Mouse (Mus musculus) cerebellum, postnatal 4 days (tissue): Measurements from ENCODE around the gene Ehmt1.

Experiments used
- DNase-seq, 2 experiments: peaks; one replicate each; pipeline ENCODE4 v3.0.0; 2022; ENCODE audit warnings: low spot score in 2 of 2, mixed read lengths in 1 of 2

Gene Ehmt1

DNA sequence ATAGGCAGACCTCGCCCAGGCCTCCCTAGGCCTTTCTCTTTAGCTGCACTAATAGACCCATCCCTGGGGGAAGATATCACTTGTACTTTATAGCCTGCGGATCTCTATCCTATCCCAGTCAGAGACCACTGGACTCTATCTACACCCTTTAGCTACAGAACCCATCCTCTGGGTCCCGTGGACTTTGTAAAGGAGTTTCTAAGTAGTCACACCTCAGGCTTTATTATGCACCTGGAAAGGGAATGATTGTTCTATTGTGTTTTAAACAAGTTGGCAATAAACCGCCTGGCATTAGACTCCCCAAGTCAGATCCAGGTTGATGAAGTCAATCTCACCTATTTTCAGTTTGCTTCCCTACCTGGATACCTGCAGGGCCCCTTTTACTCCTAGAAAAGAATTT is 7.2 kb downstream of the Ehmt1 start:
- DNase-seq = no peak

DNA sequence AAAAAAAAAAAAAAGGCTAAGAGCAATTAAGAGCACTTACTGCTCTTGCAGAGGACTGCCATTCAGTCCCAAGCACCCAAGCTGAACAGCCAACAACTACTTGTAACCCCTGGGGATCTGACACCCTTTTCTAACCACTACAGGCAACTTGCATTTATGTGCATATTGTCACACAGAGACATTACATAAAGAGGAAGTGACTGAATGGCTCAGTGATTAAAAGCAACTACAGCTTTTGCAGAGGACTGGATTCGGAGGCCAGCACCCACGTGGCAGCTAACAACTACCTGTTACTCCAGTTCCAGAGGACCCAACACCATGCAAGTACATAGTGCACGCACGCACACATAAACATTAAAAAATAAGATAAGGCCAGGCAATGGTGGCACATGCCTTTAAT is 8.9 kb downstream of the Ehmt1 start:
- no peak for DNase-seq

DNA sequence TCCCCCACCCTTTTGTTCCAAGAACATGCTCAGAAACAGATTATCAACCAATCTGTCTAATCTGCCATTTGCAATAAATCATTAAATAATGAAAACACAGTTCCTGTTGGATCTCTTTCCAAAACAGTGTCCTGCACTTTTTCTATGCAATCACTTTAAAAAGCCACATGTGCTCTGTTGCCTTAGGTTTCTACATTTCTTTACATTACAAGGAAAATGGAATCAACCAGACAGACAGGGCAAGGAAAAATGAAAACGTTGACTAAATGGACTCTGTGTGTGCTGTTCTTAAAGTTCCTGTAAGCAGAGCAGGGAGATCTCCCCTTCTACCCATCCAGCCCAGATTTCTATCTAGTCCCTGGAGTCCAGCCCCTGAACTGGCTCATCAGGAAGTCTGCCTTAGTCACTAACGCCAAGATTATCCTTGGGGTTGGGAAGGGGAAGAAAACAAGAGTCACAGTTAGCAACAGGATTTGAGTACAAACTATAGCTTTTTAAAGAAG is 13.7 kb downstream of the Ehmt1 start:
- no peak for DNase-seq

DNA sequence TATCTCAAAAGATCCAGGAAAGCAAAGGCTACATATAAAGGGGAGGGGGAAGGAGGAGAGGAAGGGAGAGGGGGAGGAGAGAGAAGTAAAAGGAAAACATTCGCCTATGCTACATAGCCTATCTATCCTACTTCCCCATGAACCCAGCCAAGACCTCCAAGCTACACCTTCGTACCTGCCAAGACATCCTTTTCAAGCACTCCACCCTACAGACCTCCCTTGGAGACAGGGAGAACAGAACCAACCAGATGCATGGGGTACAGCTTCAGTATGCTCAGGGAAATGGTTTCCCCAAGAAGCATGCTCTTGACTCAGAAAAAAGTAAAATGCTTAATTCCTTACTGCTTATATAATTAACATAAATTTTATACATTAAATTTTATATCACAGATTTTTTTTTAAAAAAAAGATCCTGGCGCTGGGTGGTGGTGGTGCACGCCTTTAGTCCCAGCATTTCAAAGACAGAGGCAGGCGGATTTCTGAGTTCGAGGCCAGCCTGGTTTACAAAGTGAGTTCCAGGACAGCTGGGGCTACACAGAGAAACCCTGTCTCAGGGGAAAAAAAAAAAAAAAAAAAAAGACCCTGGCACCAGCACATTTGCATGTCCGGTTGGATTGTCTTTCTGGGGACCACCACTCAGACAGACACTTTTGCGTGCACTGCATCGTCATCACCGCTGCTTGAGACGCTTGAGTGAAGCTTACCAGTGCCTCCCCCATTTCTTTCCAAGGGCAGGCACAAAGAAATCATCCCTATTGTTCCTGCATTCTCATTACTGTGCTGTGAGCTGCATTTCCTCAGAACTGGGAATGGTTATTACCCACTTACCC is 14.4 kb downstream of the Ehmt1 start:
- no peak for DNase-seq

DNA sequence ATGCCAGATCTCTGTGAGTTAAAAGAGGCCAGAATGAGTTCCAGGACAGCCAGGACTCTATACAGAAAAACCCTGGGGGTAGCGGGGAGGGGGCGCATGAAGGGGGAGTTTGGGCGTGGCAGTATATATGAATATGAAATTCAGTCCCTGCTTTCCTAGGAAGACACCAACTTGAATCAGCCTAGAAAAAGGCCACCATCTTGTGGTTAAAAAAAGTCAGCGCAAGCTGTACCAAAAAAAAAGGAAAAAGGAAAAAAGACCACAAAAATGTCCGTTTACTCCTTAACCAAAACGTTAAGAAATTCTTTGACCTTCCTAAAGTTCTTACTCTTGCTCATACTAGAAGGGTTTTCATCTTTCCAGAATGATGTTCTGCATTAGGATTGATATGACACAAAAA is 16.4 kb downstream of the Ehmt1 start:
- no peak for DNase-seq

DNA sequence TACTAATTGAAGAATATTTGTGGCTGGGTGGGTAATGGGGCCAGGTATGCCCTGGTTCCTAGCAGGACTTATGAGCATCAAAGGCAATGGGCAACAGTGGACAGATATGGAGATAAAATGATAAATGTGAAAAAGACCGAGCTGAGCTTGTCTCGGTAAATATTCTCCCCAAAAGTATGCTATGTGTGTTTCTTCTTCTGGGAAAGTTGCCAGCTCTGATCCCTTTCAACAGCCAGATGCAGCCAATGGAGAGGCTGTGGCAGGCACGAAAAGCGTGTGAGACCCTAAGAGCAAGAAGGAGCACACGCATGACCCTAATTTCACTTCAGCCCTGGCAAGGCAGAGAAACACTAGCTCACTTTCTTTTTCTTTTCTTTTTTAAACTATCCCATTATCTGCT is 18.4 kb downstream of the Ehmt1 start:
- DNase-seq = no peak

DNA sequence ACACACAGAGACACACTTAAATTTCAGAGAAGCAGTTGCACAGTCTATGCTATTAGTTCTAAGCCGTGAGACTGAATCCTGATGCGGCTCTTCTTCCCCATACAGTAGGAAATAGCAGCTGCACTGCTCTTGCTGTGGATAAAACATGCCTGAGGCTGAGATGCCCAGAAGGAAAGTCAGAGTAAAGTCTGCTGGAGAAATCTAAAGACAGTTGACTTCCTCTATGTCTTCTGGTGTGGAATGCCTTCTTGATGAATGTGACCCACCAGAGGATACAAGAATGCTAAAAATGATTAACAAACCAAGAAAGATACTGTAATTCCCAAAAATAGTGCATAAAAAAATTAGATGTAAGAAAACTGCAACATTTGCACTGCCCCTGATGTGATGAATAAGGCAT is 20.1 kb downstream of the Ehmt1 start:
- DNase-seq = no peak

DNA sequence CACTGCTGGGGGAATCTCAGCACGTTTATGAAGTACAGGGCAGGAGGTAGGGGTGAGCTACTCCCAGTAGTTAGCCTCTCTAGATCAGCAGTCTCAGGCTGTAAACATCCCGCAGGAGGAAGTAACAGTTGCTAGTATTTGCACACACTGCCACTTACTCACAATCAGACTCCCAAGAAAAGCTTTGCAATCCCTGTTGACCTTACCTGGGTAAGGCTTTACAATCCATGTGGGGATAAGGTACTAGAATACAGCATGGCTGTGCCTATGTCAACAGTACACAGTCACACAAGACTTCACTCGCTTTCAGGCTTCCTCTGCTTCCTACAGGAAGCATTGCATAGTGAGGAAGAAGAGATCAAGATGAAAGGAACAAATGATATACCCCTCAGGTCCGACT is 22.7 kb downstream of the Ehmt1 start:
- DNase-seq = no peak

DNA sequence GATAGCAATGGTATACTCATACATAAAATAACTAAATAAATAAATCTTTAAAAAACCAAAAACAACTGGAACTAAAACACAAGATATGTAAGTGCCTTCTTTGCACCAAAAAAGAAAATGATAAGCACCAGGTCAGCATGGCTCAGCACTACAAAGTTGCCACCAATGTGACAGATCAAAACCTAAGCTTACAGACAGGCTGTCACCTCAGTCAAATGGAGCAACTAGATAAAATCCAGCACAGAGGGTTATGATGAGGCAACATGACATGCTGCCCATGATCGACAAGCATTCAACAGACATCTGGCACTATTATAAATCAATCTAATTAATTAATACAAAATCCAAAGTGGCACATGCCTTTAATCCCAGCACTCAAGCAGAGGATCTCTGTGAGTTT is 25.2 kb downstream of the Ehmt1 start:
- no peak for DNase-seq

DNA sequence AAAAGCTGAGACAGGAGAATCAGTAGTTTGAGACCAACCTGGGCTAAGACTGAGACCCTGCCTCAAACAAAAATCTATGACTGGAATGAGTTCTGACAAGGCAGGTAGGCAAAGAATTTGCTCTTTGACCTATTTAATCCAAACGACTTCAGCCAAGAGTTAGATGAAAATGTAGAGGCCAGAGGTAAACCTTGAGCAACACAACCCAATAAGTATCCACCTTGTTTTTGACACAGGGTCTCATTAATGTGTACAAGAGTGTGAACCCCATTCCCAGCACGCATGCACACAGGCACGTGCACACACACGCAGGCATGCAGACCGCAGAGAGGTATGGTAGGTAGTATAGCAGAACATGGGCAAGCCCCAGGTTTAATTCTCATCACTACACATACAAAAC is 27.1 kb downstream of the Ehmt1 start:
- no peak for DNase-seq

DNA sequence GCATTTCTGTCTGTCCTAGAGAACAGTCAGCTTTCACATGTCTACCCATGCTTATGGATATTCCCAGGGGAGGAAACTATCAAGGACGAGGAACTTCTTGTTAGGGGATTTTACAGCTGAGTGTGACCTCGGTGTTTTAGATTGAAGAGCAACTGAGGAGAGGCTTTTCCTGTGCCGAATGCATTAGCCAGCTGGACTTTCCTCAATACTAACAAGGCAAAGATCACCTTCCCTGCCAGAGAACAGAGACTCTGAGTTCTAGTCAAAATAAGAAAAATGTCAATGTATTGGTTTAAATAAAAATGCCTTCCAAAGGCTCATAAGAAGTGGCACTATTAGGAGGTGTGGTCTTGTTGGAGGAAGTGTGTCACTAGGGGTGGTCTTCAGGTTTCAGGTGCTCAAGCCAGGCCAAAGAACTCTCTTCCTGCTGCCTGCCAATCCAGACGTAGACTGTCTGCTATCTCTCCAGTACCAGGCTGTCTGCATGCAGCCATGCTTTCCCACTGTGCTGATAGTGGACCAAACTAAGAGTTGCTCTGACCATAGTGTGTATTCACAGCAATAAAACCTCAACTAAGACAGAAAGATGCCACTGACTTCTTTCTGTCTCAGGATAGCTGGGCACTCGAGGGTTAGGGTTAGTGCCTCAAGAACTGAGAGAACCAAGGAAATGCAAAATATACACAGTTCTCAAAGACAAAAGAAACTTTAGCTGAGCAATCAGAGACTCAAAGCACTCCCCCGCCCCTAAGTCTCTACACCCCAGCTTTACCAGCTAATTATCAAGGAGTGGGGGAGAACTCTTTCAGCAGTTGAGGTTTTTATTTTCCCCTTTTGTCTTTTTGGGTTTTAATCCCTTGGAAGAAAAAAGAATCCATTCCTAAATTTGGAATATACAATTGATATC is 28.6 kb downstream of the Ehmt1 start:
- DNase-seq = no peak

DNA sequence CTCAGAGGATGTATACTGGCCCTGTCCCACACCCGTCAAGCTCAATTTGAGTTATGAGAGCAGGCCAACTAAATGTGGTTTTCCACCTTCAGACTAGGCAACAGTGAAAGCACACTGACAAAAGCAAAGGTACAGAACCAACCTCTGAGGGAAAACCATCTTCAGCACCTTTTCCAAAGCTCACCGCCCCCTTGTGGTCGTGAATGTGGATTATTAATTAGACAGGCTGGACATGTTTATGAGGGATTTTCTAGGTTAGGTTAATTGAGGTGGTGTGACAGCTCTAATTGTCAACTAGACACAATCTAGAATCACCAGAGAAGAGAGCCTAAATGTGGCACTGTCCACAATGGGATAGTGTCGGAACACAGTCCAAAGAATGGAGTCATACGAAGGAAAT is 30.5 kb downstream of the Ehmt1 start:
- no peak for DNase-seq

DNA sequence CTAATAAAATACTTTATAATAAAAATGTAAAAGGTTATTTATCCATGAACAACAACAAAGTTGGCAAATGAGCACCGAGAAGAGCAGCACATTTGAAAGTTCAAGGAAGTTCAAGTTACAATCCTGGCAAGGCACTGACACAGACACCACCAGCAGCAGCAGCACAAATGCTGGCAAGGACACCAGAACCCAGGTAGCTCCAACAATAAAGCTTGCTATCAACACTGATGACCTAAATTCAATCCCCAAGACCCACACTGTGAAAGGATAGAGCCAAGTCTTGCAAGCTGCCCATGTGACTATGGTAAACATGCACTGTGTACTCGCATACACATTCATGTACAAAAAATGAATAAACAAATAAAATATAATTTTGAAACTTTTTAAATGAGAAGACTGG is 38.7 kb downstream of the Ehmt1 start:
- DNase-seq = no peak

DNA sequence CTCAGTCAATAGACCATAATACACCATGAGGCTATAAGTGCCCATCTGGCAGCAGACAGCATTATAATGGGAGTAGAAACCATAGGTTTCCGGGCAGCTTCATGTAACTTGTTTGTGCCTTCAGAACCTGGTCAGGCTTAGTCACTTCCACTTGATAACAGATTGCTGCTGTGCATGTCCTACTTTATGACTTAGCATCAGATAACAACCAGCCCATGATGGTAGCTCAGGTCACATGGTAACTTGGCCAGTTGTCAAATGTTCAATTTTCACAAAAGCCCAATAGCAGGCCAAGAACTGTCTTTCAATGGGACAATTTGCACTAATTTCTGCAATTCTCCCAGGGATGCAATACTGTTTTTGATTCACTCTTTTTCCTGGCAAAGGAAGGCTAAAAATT is 48.5 kb downstream of the Ehmt1 start:
- no peak for DNase-seq

DNA sequence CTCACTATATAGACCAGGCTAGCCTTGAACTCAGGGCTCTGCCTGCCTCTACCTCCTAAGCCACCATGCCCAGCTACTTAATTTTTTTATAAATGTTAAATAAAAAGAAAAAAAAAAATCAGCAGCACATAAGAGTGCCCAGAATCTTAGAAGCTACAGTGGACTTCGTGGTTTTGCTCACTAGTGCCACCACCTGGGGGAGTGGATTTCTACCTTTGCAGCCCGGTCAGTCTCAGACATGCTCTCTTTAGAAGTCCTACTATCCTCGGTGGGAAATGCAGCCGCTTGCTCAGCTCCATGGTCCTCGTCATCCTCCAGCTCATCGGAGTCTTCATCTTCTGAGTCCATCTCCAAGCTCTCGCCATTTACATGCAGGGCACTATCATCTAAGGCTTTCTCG is 56.4 kb downstream of the Ehmt1 start:
- no peak for DNase-seq

DNA sequence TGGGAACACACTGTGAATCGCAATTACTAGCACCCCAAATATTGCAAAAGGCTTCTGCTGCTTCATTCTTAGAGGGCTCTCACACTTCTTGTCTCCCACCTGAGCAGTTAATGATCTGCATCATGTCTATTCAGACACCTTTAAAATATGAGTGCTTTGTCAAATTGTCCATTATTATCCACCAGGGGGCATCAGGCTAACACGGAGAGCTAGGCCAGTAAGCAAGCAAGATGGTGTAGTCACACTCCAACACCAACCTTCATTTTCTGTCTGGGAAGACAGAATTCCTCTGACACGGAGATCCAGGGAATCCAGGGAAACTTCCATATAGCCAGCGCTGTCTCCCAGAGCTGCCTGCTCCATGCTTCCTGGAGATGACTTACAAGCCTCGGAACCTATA is 67.0 kb downstream of the Ehmt1 start:
- no peak for DNase-seq

DNA sequence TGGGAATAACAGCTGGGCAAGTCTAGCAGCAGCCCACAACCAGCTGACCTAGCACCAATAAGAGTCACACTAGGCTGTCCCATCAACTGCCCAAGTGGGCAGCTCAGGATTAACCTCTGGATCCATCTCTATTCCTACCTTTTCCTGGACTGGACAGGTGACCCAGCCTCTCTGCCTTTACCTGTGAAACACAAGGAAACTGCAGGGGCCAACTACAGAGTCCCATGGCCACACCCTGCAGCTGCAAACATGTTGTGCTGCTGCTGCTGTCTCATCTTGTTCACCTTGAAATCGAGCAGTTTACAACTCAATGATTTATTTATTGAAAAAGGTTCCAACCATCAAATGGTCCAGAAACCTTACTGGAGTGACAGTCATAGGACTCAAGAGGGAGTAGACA is 72.9 kb downstream of the Ehmt1 start:
- no peak for DNase-seq

DNA sequence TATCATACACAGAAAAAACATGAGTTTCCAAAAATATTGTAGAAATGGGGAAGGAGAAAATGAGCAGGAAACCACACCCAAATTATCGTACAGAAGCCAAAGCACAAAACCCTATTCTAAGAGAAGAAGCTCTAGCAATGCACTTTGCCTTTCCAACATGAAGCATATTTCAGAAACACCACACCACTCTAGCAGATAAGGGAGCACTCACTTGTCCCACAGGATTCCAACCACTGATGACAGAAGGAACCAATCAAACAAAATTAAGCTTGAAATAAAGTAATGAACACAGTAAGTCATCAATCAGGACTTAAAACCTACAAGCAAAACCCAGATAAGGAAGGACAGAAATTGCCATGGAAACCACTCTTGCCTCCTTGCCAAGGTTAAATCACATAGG is 74.2 kb downstream of the Ehmt1 start:
- DNase-seq = no peak

DNA sequence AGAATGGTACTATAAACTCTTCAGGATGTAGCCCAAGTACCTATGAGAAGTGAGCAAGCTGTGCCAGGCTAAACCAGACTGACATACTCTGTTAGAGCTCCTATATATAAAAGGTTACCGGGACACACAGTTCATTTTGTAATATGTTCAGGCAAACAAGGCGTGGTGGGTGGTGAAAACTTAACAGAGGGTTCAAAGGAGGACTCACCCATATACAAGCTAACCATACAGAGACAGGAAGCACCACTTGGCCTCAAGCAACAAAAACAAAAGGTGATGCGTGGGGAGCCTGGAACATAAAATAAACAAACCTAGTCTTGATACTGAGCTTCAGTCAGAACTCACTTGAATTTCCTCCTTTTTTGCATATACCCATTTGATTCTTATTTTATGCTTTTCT is 88.8 kb downstream of the Ehmt1 start:
- no peak for DNase-seq

DNA sequence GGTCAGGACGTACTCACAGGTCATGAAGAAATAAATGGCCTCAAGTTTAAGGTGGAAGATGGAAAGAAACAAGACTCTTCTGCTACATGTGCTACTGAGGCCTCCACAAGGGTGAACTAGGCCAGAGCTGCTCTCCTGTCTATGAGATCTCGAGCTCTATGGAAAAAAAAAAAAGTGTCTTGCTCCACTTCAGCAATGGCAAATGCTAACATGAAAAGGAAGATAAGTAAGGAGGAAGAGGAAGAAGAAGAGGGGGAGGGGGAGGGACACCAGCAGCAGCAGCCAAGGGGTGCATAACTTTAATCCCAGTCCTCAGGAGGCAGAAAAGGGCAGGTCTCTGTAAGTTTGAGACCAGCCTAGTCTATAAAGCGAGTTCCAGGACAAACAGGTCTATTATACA is 109.7 kb downstream of the Ehmt1 start:
- no peak for DNase-seq

DNA sequence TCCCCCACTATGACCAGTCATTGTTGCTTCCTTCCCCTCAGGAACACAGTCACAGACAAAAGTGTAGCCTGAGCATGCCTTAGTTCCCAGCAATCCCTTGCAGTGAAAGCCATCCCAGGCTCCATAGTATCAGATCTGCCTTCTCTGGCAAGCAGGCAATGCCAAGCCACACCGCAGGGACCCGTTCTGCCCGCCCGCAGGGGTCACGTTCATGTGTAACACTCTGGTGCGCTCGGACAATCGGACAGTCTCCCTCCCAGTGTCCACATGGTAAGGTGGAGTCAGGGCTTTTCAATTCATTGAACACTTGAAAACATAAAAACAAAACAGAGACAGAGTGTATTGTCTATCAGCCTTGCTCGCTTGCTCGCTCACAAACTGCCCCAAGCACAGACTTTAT is 111.7 kb downstream of the Ehmt1 start:
- DNase-seq = no peak

DNA sequence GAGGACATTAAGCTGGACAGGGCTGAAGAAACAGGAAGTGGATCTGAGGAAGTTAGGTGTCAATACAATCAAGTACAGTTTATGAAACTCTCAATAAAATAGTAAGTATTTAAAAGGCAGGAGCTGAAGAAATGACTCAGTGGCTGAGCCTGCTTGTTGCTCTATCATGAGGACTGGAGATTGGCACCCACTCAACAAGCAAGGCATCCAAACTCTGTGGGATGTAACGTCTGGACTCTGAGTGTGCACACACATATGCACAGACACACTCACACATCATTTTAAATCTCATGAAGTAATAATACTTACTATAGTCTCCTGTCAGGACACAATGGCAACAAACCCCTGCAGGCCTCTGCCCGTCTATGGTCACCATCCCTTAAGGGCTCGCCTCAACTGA is 112.4 kb downstream of the Ehmt1 start:
- no peak for DNase-seq

DNA sequence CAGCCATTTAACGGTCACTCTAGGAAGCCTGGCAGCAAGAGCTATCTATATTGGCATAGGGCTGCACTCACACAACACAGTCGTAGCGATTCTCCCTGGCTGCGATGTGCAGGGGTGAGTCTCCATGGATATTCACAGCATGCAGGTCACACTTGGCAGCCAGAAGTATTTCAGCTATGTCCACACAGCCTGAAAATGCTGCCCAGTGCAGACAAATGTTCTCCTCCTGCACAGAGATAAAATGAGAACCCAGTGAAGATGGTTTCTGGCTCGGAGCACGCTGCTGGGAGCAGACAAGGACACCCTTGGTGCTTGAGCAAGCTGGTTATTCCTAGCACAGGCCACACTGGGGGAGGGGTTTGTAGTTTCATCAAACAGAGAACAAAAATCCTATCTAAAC is 113.3 kb downstream of the Ehmt1 start:
- no peak for DNase-seq
